Mouse (Mus musculus): ENCODE measurements at regions not wholly inside any gene's neighbourhood (a gene's known extent, or its start where the extent isn't known, plus 50 kb on each side); places are given as distances from the start of the nearest gene placed in this dataset.

DNA sequence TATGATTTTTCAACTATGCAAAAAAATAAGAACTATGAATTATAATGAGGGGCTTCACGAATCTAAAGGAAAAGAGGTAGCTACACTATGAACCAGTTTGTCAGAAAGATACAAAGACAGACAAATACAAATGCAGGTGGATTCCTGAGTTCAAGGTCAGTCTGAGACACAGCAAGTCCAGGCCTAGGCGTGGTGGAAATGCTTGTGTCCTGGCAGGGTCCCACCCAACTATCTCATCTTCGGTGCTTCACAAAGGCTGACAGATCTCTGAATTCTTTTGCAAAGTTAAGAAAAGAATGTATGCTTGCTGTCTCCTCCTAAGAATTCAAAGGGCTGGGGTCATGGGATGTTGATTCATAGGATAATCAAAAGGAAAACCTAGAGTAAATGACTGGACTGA, 132.9 kb upstream of the Abca1 start:
- ATAC-seq = no peak
- no peak overlapping the region for H3K4me2 ChIP-seq
- no peaks in the 10 kb centered on the region for H3K36me3 ChIP-seq (ENCODE audit: poor library complexity, severe bottlenecking)
- peaks cover 4% of the 10 kb centered on the region for H3K9me3 ChIP-seq (replicated peaks)
- WGBS = 88% methylated on average over 3 of the region's 3 CpGs
- no peaks in the 10 kb centered on the region for H3K27me3 ChIP-seq
- no peak overlapping the region for H3K27ac ChIP-seq
- H3K9ac ChIP-seq = no peak overlapping the region
- H3K4me3 ChIP-seq = no peak overlapping the region
- H3K4me1 ChIP-seq = no peaks in the 10 kb centered on the region

DNA sequence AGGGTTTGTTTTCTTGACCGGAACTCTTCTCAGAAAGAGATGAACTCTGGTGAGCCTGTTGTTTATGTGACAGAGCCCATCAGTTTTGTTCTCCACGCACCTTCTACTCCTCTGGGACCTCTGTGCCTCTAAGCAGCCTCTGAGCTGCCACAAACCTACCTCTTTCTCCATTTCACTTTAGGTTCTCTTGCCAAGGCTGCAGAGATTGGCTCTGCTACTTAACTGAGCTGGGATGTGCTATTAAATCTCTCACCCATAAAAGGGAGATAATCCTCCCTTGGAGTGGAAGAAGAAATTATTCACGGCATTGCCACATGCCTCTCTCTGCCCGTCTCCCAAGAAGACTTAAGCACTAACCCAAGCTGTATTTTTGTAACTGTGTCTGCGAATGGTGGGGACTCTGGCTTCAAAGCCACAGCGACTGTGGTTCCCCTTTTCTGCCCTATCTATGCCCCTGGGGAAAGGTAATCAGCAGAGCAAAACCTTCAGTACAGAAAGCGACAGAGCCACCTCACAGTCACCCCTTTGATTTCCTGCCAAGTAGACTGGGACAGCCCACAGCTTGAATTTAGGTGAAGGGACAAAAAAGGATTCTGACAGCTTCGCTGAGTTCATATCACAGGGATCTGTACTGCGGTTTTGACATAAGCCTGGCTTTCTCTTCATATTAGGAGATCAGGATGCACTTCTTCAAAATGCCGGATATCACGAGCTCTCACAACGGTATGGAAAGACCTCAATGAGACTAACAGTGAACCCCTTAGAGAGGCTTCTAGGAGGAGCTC, 118.2 kb upstream of the Abca1 start:
- Histone ChIP-seq H3K9me3 (replicated peaks) (no peaks in the 10 kb centered on the region), H3K4me3 (no peak overlapping the region), H3K27ac (no peak overlapping the region), H3K9ac (no peak overlapping the region), H3K27me3 (no peaks in the 10 kb centered on the region), H3K4me1 (peaks cover 11% of the 10 kb centered on the region; the same call in 1 of the 2 replicates), H3K4me2 (no peak overlapping the region), H3K36me3 (ENCODE audit: poor library complexity, severe bottlenecking) (no peaks in the 10 kb centered on the region)
- ATAC-seq = no peak
- 57% methylated on average over 12 of the region's 12 CpGs for WGBS

DNA sequence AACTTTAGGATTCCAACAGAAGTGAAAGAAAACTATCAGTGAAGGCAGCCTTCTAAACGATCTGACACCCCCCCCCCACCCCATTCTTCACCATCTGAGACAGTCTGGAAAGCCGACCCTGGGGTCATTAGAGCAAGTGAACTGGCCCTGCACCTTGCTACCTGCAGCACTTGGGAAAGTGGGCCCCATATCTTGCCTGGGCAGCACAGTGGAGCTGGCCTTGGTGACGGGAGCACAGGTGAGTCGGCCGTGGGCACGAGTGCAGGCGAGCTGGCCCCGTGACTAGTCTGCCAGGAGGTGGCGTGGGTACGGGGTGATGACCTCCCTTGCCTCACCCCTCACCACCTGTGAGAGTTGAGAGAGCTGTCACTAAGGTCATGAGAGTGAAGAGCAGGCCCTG, 110.7 kb upstream of the Abca1 start:
- no peak for ATAC-seq
- Histone ChIP-seq H3K36me3 (ENCODE audit: poor library complexity, severe bottlenecking) (no peaks in the 10 kb centered on the region), H3K4me1 (no peaks in the 10 kb centered on the region), H3K9ac (no peak overlapping the region), H3K4me2 (no peak overlapping the region), H3K4me3 (no peak overlapping the region), H3K27me3 (no peaks in the 10 kb centered on the region), H3K27ac (no peak overlapping the region), H3K9me3 (replicated peaks) (no peaks in the 10 kb centered on the region)
- WGBS = 90% methylated on average over 10 of the region's 10 CpGs

DNA sequence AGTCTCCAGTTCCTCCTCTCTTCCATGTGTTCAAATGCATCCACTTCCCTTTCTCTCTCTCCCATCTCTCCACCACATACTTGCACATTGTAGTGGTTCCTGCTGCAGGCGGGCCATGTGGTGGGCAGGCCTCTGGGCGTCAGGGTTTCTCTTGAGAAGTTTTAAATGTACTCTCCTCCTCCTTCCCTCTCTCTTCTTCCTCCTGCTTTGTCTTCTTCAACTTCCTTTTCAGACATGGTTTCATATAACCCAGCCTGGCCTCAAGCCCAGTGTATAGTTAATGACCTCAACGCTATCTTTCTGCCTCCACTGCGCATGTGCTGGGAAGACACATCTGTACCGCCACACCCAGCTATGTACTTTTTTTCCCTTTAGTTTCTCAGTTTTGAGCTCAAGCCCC, 110.3 kb upstream of the Abca1 start:
- Histone ChIP-seq H3K4me1 (no peaks in the 10 kb centered on the region), H3K36me3 (ENCODE audit: poor library complexity, severe bottlenecking) (no peaks in the 10 kb centered on the region), H3K4me2 (no peak overlapping the region), H3K9me3 (replicated peaks) (no peaks in the 10 kb centered on the region), H3K27ac (no peak overlapping the region), H3K4me3 (no peak overlapping the region), H3K27me3 (no peaks in the 10 kb centered on the region), H3K9ac (no peak overlapping the region)
- ATAC-seq = no peak
- 90% methylated on average over 5 of the region's 5 CpGs for WGBS

DNA sequence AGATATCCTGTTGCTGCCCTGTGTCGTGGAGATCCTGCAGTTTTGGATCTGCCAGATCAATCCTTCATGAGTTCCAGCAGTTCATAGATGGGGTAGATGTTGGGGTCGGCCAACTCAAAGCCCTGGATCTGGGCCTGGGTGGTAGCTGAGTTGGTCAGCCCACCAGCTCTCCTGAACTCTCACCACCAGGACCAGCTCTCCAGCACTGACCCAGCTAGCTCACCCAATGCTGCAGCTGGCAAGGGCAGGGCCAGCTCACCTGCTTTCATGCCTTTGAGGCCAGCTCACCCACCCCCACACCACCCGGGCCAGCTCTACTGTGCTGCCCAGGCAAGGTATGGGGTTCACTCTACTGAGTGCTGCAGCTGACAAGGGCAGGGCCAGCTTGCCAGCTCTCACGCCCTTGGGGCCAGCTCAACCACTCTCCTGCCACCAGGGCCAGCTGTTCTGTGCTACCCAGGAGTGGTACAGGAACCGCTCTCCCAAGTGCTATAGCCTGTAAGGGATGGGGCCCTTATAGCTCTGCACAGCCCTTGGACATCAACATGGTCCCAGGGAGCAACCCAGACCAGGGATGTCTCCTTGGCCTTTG, 109.7 kb upstream of the Abca1 start:
- no peak for ATAC-seq
- Histone ChIP-seq H3K9ac (no peak overlapping the region), H3K4me3 (no peak overlapping the region), H3K27ac (no peak overlapping the region), H3K36me3 (ENCODE audit: poor library complexity, severe bottlenecking) (no peaks in the 10 kb centered on the region), H3K27me3 (no peaks in the 10 kb centered on the region), H3K9me3 (replicated peaks) (no peaks in the 10 kb centered on the region), H3K4me1 (no peaks in the 10 kb centered on the region; the same call in 1 of the 2 replicates), H3K4me2 (no peak overlapping the region)
- 86% methylated on average over 5 of the region's 5 CpGs for WGBS

DNA sequence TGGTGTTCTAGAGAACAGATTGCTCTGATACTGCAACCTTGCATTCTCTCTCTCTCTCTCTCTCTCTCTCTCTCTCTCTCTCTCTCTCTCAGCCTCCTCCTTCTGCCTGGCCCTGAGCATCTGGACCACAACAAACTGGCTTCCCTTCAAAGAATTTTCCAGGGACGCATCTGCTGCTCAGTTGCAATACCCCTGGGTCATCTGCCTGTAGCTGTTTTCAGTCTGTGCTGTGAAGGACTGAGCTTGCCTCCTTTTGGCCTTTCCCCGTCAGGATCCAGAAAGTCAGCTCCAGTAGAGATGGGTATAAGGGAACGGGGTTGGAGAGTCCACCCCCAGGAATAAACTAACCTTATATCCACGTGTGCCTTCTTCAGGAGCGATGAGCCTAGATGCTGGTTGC, 105.2 kb upstream of the Abca1 start:
- no peak overlapping the region for H3K4me3 ChIP-seq
- H3K27ac ChIP-seq = no peak overlapping the region

DNA sequence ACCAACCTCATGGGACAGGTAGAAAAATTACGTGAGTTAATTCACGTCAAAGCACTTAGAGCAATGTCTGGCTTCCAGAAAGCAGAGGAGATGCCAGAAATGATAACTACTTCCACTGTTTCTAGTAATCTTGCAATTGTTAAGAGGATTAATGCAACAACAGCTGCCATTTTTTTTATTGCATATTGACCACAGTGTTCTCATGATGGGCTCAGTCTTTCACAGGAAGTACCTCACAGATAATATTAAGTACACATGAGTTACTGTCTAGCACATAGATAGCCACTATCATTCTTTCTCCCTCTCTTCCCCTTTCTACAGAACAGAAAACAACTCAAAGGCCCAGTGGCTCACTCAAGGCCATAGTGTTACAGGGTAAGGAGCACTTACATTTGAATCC, 104.8 kb upstream of the Abca1 start:
- Histone ChIP-seq H3K4me3 (no peak overlapping the region), H3K9ac (no peak overlapping the region), H3K9me3 (replicated peaks) (no peaks in the 10 kb centered on the region), H3K27me3 (no peaks in the 10 kb centered on the region), H3K36me3 (ENCODE audit: poor library complexity, severe bottlenecking) (no peaks in the 10 kb centered on the region), H3K27ac (no peak overlapping the region), H3K4me1 (peaks cover 12% of the 10 kb centered on the region), H3K4me2 (no peak overlapping the region)
- WGBS = 84% methylated on average over 2 of the region's 2 CpGs
- no peak for ATAC-seq

More for the DNA sequence above, 105.2 kb upstream of the Abca1 start:
- H3K9me3 ChIP-seq (replicated peaks) = no peaks in the 10 kb centered on the region
- H3K9ac ChIP-seq = no peak overlapping the region
- no peak for ATAC-seq
- H3K36me3 ChIP-seq (ENCODE audit: poor library complexity, severe bottlenecking) = no peaks in the 10 kb centered on the region
- H3K27me3 ChIP-seq = no peaks in the 10 kb centered on the region
- H3K4me2 ChIP-seq = no peak overlapping the region
- WGBS = 84% methylated on average over 5 of the region's 5 CpGs
- H3K4me1 ChIP-seq = peaks cover 12% of the 10 kb centered on the region

DNA sequence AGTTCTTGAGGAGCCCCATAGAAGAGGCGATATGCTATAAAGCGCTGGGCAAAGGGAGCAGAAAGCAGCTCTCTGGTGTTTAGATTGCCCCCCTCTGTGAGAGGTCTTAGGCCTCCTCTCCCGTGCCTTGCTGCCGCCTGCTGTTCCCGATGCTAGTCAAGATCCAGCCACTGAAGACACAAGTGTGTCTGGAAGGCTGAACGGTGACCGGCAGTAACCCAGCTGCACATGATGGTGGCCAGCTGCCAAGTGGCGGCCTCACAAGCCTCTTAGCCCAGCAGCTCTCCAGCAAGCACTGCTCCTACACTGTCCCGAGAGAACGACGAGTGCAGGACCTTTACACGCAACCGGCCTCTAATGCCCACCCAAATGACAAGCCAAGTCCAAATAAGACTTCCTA, 104.1 kb upstream of the Abca1 start:
- Histone ChIP-seq H3K9ac (no peak overlapping the region), H3K9me3 (replicated peaks) (no peaks in the 10 kb centered on the region), H3K27ac (peak overlapping the region; percentile 31; the same call in 1 of the 2 replicates), H3K27me3 (no peaks in the 10 kb centered on the region), H3K4me3 (no peak overlapping the region), H3K36me3 (ENCODE audit: poor library complexity, severe bottlenecking) (no peaks in the 10 kb centered on the region), H3K4me1 (peaks cover 12% of the 10 kb centered on the region), H3K4me2 (no peak overlapping the region)
- WGBS = 53% methylated on average over 13 of the region's 13 CpGs
- peak; percentile 94 for ATAC-seq

DNA sequence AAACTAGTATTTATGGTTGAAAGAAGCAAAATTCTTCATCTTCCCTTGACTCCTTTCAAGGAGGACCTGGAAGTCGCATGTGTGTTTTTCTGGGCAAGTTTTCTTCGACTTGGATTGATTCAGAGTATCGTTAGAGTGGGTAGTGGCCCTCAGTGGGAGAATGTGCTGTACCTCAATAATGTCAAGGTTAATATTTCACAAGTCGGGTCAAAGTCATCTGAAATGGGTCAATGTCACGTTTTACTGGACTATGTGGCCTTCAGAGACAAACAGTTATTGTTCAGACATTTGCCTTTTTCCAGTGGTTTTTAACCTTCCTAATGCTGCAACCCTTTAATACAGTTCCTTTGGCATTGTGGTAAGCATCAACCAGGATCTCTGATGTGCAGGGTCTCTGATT, 102.8 kb upstream of the Abca1 start:
- H3K9ac ChIP-seq = no peak overlapping the region
- no peak overlapping the region for H3K27ac ChIP-seq
- ATAC-seq = no peak
- no peaks in the 10 kb centered on the region for H3K9me3 ChIP-seq (replicated peaks)
- H3K4me2 ChIP-seq = no peak overlapping the region
- 90% methylated on average over 5 of the region's 5 CpGs for WGBS
- H3K4me3 ChIP-seq = no peak overlapping the region
- no peaks in the 10 kb centered on the region for H3K36me3 ChIP-seq (ENCODE audit: poor library complexity, severe bottlenecking)
- peaks cover 12% of the 10 kb centered on the region for H3K4me1 ChIP-seq
- no peaks in the 10 kb centered on the region for H3K27me3 ChIP-seq

DNA sequence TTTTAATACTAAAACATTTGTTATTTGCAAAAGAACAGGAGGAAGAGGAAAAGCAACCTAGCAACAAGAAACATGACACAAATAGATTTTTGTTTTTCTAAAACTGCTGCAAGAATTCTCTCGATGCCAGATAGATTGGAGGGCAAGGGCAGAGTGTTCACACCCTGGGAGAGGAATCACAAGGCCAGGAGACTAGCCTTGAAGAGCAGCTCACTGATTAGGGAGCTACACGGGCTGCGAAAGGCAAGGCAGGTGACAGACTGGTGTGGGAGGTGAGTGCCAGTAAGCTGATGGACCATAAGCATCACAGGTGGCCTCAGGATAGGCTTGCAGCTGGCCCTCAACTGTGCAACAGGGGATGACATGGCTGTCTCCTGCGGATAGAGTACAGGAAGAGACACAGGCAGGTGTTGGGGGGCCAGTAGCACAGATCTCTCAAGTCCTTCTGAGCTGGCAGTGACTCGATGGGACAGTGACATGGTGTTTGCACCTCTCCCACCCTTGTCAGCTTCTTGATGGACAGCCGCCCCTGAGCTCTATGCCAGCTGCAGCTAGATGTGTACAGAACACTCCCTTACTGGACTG, 102.0 kb upstream of the Abca1 start:
- H3K9me3 ChIP-seq (replicated peaks) = no peaks in the 10 kb centered on the region
- H3K27ac ChIP-seq = no peak overlapping the region
- H3K4me3 ChIP-seq = no peak overlapping the region
- H3K4me1 ChIP-seq = peaks cover 12% of the 10 kb centered on the region
- H3K9ac ChIP-seq = no peak overlapping the region
- H3K36me3 ChIP-seq (ENCODE audit: poor library complexity, severe bottlenecking) = no peaks in the 10 kb centered on the region
- no peak overlapping the region for H3K4me2 ChIP-seq
- no peak for ATAC-seq
- WGBS = 79% methylated on average over 6 of the region's 6 CpGs
- no peaks in the 10 kb centered on the region for H3K27me3 ChIP-seq

DNA sequence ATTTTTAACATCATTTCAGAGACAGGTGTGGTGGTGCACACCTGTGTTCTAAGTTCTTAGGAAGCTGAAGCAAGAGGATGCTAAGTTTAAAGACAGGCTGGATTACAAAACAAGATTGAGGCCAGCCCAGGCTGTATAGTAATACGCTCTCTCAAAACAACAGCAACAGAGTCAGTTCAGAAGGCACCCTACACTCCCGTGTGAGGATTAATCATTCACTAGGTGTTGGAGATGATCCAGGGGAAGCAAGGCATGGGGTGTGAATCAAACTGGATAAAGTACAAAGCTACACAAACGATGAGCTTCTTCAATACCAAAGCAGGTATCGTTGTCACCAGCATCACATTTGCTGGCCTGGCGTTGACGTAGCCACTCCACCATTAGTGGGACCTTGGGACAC, 99.3 kb upstream of the Abca1 start:
- no peaks in the 10 kb centered on the region for H3K9me3 ChIP-seq (replicated peaks)
- no peaks in the 10 kb centered on the region for H3K36me3 ChIP-seq (ENCODE audit: poor library complexity, severe bottlenecking)
- no peak for ATAC-seq
- peaks cover 17% of the 10 kb centered on the region for H3K4me1 ChIP-seq
- no peak overlapping the region for H3K9ac ChIP-seq
- H3K4me3 ChIP-seq = no peak overlapping the region
- H3K4me2 ChIP-seq = no peak overlapping the region
- H3K27ac ChIP-seq = no peak overlapping the region
- H3K27me3 ChIP-seq = no peaks in the 10 kb centered on the region
- WGBS = 91% methylated on average over 6 of the region's 6 CpGs

DNA sequence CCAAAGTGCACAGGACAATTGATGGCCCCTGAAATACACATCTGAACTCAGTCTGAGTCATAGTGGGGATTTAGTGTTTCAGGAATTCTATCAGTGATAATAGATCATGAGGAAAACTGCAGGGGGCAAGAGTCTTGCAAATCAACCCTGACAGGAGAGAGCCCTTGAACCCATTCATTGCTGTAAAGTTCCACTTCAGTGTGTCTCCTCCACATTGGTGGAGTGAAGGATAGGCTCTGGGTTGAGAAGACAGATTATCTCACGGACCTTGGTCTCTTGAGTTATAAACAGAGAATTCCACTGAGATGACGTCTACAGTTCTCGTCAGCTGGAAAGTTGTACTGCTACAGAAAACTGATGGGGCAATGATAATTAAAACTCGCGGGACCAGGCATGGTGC, 97.3 kb upstream of the Abca1 start:
- no peak overlapping the region for H3K4me2 ChIP-seq
- no peak overlapping the region for H3K9ac ChIP-seq
- H3K36me3 ChIP-seq (ENCODE audit: poor library complexity, severe bottlenecking) = no peaks in the 10 kb centered on the region
- no peak overlapping the region for H3K4me3 ChIP-seq
- H3K4me1 ChIP-seq = peaks cover 18% of the 10 kb centered on the region
- H3K27me3 ChIP-seq = no peaks in the 10 kb centered on the region
- H3K27ac ChIP-seq = no peak overlapping the region
- ATAC-seq = no peak
- 88% methylated on average over 5 of the region's 5 CpGs for WGBS
- no peaks in the 10 kb centered on the region for H3K9me3 ChIP-seq (replicated peaks)
